Mouse (Mus musculus): ENCODE data around the gene Crygb.

DNA sequence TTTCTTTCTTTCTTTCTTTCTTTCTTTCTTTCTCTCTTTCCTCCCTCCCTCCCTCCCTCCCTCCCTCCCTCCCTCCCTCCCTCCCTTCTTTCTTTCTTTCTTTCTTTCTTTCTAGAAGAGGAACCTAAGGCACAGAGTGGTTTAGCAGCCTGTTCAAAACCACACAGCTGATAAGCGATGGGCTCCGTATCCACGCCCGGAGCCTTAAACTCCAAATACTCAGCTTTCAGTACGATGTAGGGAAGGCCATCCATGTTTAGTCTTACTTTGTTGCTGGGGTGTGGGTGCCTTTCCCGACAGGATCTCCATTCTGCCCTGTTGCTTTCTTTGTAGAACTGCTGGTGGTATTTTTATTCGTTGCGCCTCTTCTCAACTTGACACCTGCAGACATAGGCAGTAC lies 27.1 kb upstream of the Crygb start:
- TF ChIP-seq CTCF (IDR thresholded peaks at IDR 0.05; ENCODE audit: control insufficient read depth, insufficient read depth, low read length): no peak
- no peak for TF ChIP-seq POLR2A (IDR thresholded peaks at IDR 0.05; ENCODE audit: borderline replicate concordance, control insufficient read depth, low read depth, low read length)

Data from bone marrow, adult 2 months (tissue).